Mouse (Mus musculus): ENCODE measurements around the gene Prcd.
"Not testable (repeated sequence)": the region's sequence is repeated elsewhere in the genome, so short reads cannot be mapped to it uniquely, and the experiment has no call there.

The Prcd gene

GRCm38 (mm10) chr11:116626299-116627071, 26.8 kb upstream of the Prcd start, which contains the start of gene Rhbdf2:
Rhbdf2 (minus strand) TSS chr11:116627019.
- DNase-seq, result peak in 1 of 2 experiments; percentile 19

DNA sequence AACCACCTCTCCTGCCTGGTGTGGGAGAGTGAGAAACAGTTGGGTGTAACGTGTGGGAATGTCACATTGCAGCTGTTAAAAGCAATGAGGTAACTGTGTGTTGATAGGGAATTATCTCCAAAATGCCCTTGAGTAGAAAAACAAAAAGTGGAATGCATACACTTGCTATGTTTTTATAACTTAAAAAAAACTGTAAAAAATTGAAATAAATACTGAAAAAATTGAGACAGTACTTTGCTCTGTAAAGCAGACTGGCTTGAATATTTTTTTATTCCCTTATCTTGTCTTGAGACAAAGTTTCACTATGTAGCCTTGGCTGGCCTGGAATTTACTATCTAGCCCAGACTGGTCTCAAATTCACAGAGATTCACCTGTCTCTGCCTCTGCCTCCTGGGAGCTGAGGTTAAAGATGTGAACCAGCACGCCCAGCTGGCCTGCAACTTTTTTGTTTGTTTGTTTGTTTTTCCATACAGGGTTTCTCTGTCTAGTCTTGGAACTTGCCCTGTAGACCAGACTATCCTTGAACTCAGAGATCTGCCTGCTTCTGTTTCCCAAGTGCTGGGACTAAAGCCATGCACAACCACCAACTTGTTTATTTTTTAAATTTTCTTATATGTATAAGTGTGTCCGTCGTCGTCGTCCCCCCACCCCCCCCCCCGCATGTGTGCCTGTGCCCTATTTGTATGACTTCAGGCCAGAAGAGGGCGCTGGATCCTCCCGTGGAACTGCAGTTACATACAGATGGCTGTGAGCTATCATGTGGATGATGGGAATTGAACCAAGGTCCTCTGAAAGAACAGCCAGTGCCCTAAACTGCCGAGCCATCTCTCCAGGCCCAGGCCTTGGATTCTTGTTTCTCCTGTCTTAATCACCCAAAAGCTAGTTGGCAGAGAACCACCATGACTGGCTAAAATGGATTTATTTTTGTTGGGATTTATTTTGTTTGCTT, 26.0 kb upstream of the Prcd start:
- DNase-seq, result peak; percentile 33 to 63

DNA sequence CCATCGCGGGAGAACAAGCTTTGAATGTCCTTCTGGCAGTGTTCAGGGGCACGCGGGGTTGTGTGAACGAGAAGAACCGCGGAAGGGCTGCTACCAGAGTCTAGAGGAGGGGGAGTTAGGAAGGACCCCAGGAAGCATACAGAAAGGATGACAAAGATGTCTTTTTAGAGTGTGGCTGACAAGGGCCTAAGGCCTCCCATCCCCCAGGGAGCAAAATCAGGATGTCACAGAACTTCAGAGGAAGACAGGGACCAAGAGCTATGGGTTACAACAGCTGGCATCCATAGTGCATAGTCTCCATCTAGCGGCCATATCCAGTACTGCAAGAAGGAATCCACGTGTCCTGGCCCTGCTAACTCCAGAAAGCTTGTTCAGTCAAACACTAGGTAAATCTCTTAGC, 24.6 kb upstream of the Prcd start:
- DNase-seq, result peak; percentile 73 to 93

DNA sequence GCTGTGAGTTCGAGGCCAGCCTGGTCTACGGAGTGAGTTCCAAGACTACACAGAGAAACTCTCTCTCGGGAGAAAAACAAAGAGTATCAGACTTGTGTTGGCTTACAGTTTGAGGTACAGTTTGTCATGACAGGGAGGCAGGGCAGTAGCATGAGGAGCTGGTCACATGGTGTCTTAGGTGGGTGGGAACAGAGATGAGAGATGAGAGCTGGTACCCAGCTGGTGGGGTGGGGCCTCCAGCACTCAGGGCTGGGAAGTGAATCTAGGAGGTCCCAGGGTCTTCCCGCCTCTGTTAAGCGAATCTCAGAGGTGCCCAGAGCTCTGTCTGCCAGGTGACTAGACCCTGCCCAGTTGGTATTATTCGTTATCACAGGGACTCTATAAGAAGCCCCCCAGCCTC, 23.9 kb upstream of the Prcd start:
- DNase-seq, result no peak

DNA sequence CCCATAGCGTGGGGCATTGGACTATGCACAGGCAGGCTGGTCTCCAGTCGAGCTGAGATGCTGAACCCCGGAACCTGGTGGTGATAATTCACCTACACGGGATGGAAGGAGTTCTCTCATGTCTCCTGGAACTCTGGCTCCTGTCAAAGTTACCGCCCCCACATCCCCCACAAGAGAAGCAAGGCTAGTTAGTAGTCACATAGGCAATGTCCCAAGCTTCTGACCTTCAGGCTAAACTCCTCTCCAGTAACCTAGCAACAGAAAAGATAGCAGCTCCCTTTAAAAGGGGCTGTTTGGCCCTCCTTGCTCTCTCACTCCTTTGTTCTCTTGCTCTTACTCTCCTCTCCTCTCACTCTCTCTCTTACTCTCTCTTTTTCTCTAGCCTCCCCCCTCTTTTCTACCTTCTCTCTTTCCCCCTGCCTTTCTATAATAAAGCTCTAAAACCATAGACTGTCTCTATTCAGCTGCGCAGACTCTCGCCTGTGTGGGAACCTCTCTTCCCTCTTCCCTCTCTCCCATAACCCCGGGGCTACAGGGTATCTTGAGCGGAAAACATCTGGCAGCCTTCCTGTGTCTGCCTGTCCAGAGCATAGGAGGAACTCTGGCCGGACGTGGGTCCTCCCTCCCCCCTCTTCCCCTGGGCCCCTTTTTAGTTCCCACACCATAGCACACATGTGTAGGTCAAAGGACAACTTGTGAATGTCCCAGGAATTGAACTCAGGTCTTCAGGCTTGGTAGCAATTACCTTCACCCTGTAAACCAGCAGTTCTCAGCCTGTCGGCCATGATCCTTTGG, 23.0 kb upstream of the Prcd start:
- peak in 1 of 2 experiments; percentile 28 for DNase-seq

GRCm38 (mm10) chr11:116632962-116633361, 20.4 kb upstream of the Prcd start:
- DNase-seq, result peak; percentile 59 to 71

GRCm38 (mm10) chr11:116636607-116637006, 16.7 kb upstream of the Prcd start:
- not testable (repeated sequence) for DNase-seq

- DNase-seq, result peak; percentile 49 to 66
Observed at GRCm38 (mm10) chr11:116641168-116641567, 12.2 kb upstream of the Prcd start.

GRCm38 (mm10) chr11:116641731-116642130, 11.6 kb upstream of the Prcd start:
- DNase-seq, result peak in 1 of 2 experiments; percentile 24

DNA sequence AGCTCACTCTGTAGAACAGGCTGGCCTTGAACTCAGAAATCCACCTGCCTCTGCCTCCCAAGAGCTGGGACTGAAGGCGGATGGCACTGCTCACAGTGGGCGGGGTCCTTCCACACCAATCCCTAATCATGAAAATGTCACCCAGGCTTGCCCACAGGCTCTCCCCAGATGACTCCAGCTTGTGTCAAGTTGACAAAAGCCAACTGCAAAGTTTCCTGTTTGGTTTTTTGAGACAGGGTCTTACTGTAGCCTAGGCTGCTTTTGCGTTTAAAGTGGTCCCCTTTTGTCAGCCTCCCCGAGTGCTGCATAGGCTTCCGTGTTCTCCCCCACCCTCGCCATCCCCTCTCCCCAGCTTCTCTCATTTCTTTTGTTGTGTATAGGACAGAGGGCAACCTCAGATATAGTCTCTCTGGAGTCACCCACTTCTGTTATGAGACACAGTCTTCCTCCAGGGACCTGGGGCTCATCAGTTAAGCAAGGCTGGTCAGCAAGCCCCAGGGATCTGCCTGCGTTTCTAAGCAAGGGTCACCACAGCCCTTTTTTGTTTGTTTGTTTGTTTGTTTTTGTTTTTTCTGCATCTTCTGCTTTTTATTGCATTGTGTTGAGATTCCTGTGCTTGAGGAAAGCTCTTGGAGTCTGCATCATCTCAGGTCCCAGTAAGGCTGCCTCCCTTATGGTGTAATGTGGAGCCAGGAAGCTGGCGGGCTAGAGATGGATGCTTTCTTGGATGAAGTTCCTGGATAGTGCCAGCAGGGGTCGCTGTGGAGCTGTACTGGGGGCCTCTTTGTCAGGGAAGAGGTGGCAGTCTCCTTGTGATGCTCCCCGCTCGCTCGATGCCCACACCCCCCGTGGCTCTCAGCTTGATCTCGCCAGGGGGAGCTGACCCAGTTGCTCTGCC, 10.4 kb upstream of the Prcd start:
- DNase-seq, result peak; percentile 90 to 94

DNA sequence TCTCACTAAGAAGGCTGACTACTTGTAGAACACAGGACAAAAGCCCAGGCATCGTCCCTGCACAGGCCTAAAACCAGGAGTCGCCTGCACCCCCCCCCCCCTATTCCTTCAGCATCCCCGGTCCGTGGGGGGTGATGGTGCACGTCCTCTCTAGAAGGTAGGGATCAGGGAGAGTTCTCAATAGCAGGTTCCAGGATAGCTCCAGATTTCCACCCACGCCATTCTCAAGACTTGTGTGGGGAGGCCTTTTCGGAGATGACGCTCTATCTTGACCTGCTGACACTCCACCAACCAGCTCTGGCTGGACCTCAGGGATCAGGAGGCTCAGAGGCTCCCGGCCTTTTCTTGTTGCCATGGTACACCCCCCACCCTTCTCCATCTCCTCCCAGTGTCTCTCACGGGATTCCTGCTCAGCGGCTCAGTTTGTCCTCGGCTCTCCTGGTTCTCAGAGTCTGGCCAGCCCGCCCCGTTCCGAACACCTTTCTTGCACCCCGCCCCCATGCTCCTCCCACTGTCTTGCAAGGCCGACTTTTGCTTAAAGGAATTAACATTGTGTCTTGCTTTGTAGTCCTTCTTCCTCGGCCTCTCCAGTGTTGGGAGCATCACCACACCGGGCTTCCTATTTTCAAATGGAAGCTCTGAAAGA, 9.6 kb upstream of the Prcd start:
- DNase-seq, result no peak

GRCm38 (mm10) chr11:116644225-116645112, 8.9 kb upstream of the Prcd start:
- DNase-seq, result peak; percentile 46 to 76

DNA sequence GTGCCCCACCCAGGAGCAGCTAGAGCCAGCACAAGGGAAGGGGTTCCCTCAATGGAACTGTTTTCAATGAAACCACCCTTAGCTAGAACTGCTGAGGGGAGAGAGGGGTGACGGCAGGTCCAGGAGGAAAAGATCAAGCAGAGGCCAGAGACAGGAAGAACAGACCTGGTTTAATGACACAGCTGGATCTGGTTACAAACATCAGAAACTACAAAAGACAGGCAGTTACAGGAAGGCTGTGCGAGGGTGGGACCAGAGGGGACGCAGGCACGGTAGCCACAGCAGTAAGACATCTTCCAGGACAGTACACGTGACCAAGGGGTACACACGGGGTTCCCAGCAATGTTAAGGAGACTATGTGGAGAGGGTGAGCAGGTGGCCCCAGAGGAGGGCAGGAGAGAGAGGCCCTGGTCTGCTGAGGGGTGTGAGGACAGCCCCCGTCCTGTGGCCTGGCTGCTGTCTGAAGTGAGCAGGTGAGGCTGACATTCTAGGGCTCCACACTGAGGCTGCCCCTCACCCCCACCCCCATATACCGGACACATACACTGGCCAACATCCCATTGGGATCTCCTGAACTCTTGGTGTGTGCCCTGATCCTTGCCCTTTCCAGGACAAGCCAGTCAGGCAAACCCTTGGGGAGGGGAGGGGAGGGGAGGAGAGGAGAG, 7.8 kb upstream of the Prcd start:
- no peak for DNase-seq

GRCm38 (mm10) chr11:116646136-116646535, 7.2 kb upstream of the Prcd start:
- DNase-seq, result peak in 1 of 2 experiments; percentile 29

DNA sequence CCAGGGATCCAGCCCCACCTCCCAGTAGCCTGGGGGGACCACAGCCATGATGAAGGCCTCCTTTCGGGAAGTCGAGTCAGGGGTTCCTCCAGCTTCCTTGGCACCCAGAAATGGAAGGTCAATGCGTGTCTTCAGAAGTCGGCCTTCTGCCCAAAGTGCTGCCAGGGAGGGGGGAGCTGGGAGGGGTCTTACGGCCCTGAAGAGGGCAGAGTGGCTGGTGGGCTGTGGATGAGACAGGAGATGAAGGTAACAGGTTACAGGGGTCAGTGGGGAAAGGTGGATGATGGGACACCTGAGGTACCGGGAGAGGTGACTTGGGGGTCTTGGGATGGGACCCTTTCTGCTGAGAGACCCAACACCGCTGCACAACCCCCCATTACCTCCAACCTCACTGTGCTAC, 6.6 kb upstream of the Prcd start:
- DNase-seq, result no peak

- DNase-seq, result peak; percentile 57 to 83
Observed at GRCm38 (mm10) chr11:116647340-116647991, 5.9 kb upstream of the Prcd start.

DNA sequence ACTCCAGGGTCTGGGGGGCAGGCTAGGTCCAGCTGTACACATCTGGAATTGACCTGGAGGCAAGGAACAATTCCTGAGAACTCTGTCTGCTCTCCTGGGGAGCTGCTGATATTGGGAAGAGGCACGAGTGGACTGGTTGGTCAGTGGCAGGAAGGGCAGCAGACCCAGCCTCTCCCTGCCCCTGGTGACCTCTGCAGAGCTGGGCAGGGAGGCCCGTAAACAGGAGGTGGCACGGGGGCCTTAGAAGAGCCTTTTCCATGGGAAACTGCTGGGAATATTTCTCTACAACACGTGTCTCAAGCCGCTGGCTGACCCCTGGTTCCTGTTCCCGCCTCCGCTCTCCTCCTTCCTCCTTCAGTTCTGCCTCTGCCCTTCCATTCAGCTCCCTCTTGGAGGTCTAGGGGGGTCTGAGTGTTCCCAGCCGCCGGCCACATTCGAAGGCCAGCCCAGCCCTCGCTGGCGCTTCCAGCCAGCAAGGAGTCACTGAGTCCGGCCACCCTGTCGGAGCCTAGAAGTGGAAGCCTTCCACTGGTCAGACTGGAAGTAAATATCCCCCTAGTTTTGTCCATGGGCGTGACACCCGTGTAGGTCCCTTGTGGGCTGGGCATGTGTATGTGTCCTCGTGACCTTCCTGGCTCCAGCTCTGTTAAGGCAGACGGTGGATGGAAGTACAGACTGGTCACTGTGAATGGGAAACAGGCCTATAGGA, 5.0 kb upstream of the Prcd start:
- DNase-seq, result peak; percentile 63 to 83

- no peak for DNase-seq
Observed at GRCm38 (mm10) chr11:116648976-116649375, 4.4 kb upstream of the Prcd start.
